Mouse (Mus musculus) gastrocnemius, postnatal 25 days (tissue): ENCODE data around the gene Sumo3. TPM values are rescaled to one million over a fixed set of nuclear protein-coding genes. Genes with fewer than 3 reads are reported as not detected.

Experiments
- DNase-seq: peaks from one replicate; pipeline ENCODE4 v3.0.0; 2022
- total RNA-seq, 2 experiments: library from RNA; stranded (reverse); gene quantifications; 1 replicate in 1 of 2; 2 replicates in 1 of 2; pipeline ENCODE4 v1.2.3; 2021

The Sumo3 gene
- total RNA-seq, 2 experiments from 2014 or later, result 32.8 to 36.7 TPM

GRCm38 (mm10) chr10:77589117-77589516 is 16.8 kb upstream of the Sumo3 start:
- DNase-seq, result no peak

- no peak for DNase-seq
These were observed 16.1 kb upstream of the Sumo3 start for GRCm38 (mm10) chr10:77589749-77590148.

- no peak for DNase-seq
These were observed 15.1 kb upstream of the Sumo3 start for GRCm38 (mm10) chr10:77590812-77591211.

GRCm38 (mm10) chr10:77591546-77591945 is 14.4 kb upstream of the Sumo3 start:
- no peak for DNase-seq

- DNase-seq, result no peak
These were observed 9.8 kb upstream of the Sumo3 start for GRCm38 (mm10) chr10:77596060-77596459.

- DNase-seq, result no peak
These were observed 2.9 kb upstream of the Sumo3 start for GRCm38 (mm10) chr10:77603021-77603420.

GRCm38 (mm10) chr10:77604111-77604510 is 1.8 kb upstream of the Sumo3 start:
- DNase-seq, result no peak

GRCm38 (mm10) chr10:77604958-77605357 is 939 bp upstream of the Sumo3 start:
- DNase-seq, result no peak

GRCm38 (mm10) chr10:77605368-77605767 is 529 bp upstream of the Sumo3 start:
- no peak for DNase-seq

- no peak for DNase-seq
These were observed 958 bp downstream of the Sumo3 start for GRCm38 (mm10) chr10:77606855-77607254.

- DNase-seq, result no peak
These were observed 1.5 kb downstream of the Sumo3 start for GRCm38 (mm10) chr10:77607441-77607840.

- DNase-seq, result no peak
These were observed 2.7 kb downstream of the Sumo3 start for GRCm38 (mm10) chr10:77608589-77608988.

GRCm38 (mm10) chr10:77610221-77610961 is 4.5 kb downstream of the Sumo3 start:
- no peak for DNase-seq

- DNase-seq, result peak; percentile 68
These were observed 7.5 kb downstream of the Sumo3 start for GRCm38 (mm10) chr10:77613409-77613808.

- DNase-seq, result no peak
These were observed 9.8 kb downstream of the Sumo3 start for GRCm38 (mm10) chr10:77615647-77616046.

- DNase-seq, result no peak
These were observed 10.3 kb downstream of the Sumo3 start for GRCm38 (mm10) chr10:77616166-77616565.

GRCm38 (mm10) chr10:77616926-77617325 is 11.0 kb downstream of the Sumo3 start:
- DNase-seq, result no peak

GRCm38 (mm10) chr10:77621546-77621945 is 15.6 kb downstream of the Sumo3 start:
- no peak for DNase-seq

- DNase-seq, result peak; percentile 93
These were observed 16.4 kb downstream of the Sumo3 start, which contains the start of gene Ube2g2 for GRCm38 (mm10) chr10:77622055-77622988. Gene Ube2g2, plus strand, starts transcription at chr10:77622275.

GRCm38 (mm10) chr10:77623069-77623492 is 17.2 kb downstream of the Sumo3 start:
- peak; percentile 81 for DNase-seq

- DNase-seq, result no peak
These were observed 17.9 kb downstream of the Sumo3 start for GRCm38 (mm10) chr10:77623639-77624400.

- peak; percentile 73 for DNase-seq
These were observed 18.7 kb downstream of the Sumo3 start for GRCm38 (mm10) chr10:77624570-77624995.
